Mouse (Mus musculus) layer of hippocampus, postnatal 25 days (tissue): ENCODE measurements around the gene Crb3. TPM values are rescaled to one million over a fixed set of nuclear protein-coding genes. Genes with fewer than 3 reads are reported as not detected.
"Not testable (repeated sequence)": the region's sequence is repeated elsewhere in the genome, so short reads cannot be mapped to it uniquely, and the experiment has no call there.

ENCODE experiments used
- DNase-seq, 2 experiments: peaks; one replicate each; pipeline ENCODE4 v3.0.0; 2022; ENCODE audit warnings: mixed read lengths in 2 of 2, low spot score in 1 of 2; ENCODE audit errors: extremely low spot score in 1 of 2
- total RNA-seq, 2 experiments: library from RNA; stranded (reverse); gene quantifications; 2 replicates each; pipeline ENCODE4 v1.2.3; 2021

Gene Crb3
- total RNA-seq, result under 1 TPM in 1 of 2 experiments, not detected in 1; 0.99 TPM

GRCm38 (mm10) chr17:57058891-57059485, at the start of gene Crb3:
Gene Crb3 (plus strand): TSS chr17:57059105.
- DNase-seq, result peak in 1 of 2 experiments; percentile 36

GRCm38 (mm10) chr17:57010911-57011235, 48.0 kb upstream of the Crb3 start:
- no peak for DNase-seq

- DNase-seq, result peak; percentile 86 to 87
Measured at GRCm38 (mm10) chr17:57011236-57012141, 47.4 kb upstream of the Crb3 start, which contains the start of the genes Gtf2f1 and Gm17949. Gene Gtf2f1 (minus strand): TSS chr17:57011288. Gene Gm17949 (plus strand): TSS chr17:57011469.

DNA sequence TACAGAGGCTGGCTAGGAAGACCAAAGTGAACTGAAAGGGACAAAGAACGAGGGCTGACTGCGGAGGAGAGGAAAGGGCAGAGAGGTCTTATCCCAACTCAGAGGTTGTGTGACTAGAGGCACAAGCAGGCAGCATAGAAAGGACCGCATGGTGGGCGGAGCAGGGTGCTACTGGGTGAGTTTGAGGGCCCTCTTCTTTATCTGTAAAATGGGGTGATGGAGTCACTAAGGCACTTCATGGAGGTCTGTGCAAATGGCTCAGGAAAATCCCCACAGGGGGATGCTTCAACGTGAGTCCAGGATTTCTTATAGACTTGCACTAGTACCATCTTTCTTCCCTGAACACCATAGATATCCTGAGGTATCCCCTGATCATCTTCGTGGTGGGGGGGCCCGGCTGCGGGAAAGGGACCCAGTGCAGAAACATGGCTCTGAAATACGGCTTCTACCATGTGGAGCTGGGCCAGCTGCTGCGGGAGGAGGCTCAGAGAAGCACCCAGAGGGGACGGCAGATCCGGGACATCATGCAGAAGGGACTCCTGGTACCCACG, 46.6 kb upstream of the Crb3 start:
- no peak for DNase-seq

- no peak for DNase-seq
Measured at GRCm38 (mm10) chr17:57019693-57020092, 39.2 kb upstream of the Crb3 start.

- DNase-seq, result no peak
Measured at GRCm38 (mm10) chr17:57020960-57021359, 37.9 kb upstream of the Crb3 start.

GRCm38 (mm10) chr17:57027471-57027870, 31.4 kb upstream of the Crb3 start:
- DNase-seq, result no peak

GRCm38 (mm10) chr17:57029691-57030090, 29.2 kb upstream of the Crb3 start:
- no peak for DNase-seq

GRCm38 (mm10) chr17:57030931-57031660, 27.8 kb upstream of the Crb3 start, which contains the start of gene Khsrp:
Gene Khsrp (minus strand): TSS chr17:57031522.
- peak; percentile 40 to 45 for DNase-seq

DNA sequence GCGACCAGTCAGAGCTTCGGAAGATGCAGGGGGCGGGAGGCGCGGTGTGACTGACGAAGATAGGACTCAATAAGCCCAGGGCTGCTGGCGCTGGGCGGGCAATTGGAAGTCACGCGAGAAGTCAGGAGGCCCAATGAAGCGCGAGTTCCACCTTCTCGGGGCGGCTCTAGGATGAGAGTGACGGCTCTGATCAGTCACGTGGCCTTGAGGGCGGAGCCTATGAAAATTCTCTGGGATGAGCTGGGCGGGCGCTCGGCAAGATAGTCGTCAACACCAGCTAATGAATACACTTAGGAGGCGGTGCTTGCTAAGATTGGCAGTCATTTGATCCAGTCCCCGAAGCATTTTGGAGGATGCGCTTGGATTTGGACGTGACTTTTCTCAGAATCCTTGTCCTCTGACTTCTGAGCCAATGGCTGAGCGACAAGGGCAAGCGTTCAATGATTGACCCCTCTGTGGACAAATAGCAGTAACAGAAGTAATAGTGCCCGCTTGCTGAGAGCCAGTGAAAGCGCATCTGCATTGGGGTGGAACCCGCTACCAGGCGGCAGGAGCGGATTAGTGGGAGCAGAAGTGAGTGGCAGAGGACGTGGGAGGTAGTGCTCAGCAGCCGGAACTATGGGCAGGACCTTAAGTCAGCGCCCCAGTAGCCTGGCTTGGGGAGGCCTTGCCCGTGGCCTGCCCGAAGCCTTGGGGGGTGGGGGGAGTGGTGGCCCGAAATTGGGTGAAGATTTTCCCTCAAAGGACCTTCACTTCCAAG, 27.1 kb upstream of the Crb3 start:
- DNase-seq, result peak; percentile 87 to 91

GRCm38 (mm10) chr17:57032854-57033253, 26.1 kb upstream of the Crb3 start:
- no peak for DNase-seq

DNA sequence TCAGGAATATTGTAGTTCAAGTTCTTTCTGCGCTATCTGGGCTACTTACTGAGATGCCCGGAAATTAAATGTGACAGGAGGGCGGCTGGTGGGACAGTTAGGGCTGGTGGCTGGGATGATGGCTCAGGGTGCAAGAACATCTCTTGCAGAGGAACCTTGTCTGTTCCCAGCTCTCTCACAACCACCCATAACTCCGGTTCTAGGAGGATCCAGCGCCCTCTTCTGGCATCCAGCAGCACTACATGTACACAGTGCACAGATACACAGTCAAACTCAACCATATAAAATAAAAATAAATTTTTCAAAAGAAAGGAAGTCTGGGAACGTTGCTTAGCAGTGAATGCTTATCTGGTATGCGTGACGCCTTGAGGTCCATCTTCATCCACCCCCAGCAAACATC, 19.9 kb upstream of the Crb3 start:
- no peak for DNase-seq

DNA sequence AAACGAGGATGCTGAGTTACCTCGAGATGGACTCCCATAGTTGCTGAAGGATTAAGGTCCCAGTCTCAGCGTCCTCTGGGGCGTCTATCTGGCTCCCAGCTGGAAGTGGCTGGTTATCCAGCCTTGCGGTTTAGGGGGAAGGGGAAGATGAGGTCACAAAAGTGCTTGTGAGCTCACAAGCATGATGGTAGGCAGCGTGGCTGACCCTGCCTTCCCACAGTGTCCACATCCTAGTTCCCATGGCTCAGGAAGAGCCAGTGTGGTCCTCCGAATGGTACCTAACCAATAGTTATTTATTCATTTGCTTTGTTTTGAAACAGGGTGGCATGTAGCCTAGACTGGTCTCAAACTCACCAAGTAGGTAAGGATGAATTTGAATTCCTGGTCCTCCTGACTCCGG, 17.4 kb upstream of the Crb3 start, which contains the start of gene Slc25a41:
Slc25a41 (minus strand) TSS at position 101 of the 400 bp plus-strand sequence.
- DNase-seq, result no peak

GRCm38 (mm10) chr17:57047406-57047805, 11.5 kb upstream of the Crb3 start:
- no peak for DNase-seq

DNA sequence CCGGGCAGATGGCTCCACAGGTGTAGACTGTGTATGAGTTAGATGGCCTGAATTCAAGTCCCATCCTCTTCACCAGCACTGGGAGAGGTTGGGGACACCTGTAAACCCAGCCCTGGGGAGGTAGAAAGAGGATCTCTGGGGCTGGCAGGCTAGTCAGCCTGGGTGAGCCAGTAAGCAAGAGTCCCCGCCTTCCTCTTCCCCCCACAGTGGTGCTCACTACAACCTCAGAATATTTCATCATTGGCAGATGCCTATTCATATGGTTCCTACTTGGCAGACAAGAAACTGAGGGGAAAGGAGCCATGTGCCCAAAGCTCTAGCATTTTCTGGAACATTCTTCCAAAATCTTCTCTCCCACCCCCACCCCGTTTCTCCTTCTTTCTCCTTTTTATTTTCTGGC, 10.1 kb upstream of the Crb3 start:
- no peak for DNase-seq

GRCm38 (mm10) chr17:57051679-57052078, 7.2 kb upstream of the Crb3 start:
- not testable (repeated sequence) for DNase-seq

DNA sequence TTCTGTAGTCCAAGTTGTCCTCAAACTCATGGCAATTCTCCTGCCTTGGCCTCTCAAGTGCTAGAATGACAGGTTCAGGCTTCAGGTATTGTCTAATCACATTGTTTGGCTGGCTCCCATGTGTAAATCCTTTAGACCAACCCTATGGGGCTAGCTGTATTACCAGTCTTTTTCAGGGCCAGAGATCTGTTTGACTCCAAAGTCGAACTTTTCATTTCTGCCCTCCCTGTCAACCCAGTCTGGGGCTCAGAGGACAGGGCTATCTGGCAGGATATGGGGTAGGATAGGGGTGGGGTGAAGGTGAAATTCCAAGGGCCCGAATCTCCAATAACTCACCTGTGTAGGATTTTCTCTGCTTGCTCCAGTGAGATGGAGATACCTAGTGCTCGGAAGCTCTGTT, 2.7 kb upstream of the Crb3 start:
- no peak for DNase-seq

GRCm38 (mm10) chr17:57059486-57059977, 627 bp downstream of the Crb3 start, which contains the start of gene Slc25a23:
Gene Slc25a23 (minus strand): TSS chr17:57059863.
- peak; percentile 68 to 76 for DNase-seq

DNA sequence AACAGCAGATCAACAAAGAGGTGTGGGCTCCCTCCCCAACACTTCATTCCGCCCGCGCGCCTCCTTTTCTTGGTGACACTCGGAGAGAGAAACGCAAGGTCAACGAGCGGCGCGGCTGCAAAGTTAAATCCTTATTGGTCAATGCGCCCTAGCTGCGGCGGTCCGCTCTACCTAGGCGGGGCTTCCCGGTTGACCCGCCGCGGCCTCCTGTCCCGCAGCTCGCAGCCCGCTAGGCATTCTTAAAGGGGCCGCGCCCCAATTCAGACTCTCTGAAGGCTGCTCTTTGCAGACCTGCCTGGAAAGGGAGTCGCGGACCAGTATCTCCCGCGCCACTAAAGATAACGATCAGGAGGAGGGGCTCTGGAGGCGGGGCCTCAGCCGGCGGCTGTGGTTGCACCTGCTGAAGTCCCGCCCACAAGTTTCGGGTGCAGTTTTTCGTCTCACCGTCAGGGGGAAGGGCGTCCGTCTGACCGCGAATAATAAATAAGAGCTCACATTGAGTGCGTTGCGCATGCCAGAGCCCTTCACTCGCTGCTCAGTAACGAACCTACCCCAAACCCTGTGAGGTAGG, 1.4 kb downstream of the Crb3 start:
- peak; percentile 87 to 93 for DNase-seq
